Mouse (Mus musculus): Measurements from ENCODE around the gene Edil3.

DNA sequence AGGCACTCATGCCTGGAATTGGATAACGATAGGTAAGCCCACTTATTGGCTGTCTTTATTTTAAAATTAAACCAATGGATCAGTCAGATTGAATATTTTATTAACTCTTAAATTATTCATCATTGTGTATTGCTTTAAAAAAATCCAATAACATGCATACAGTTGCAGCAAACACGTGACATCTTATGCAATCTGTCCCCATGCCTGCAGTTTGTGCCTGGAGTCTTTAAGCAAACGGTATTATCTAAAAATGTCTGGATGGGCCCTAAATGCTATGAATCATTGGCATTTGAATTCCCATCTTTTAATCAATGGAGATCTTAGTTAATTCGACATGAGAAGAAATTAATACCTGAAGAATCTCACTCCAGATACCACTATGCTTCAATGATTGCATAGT, 3.2 kb downstream of the Edil3 start:
- TF ChIP-seq CTCF (IDR thresholded peaks at IDR 0.05; ENCODE audit: low read depth) (no peak), EP300 (optimal IDR thresholded peaks at IDR 0.05) (no peak)
